Mouse (Mus musculus): Measurements from ENCODE around the gene Hbq1a. TPM values are rescaled to one million over a fixed set of nuclear protein-coding genes. Genes with fewer than 3 reads are reported as not detected.

The Hbq1a gene
- polyA plus RNA-seq, 1 experiment from 2014 or later: not detected

DNA sequence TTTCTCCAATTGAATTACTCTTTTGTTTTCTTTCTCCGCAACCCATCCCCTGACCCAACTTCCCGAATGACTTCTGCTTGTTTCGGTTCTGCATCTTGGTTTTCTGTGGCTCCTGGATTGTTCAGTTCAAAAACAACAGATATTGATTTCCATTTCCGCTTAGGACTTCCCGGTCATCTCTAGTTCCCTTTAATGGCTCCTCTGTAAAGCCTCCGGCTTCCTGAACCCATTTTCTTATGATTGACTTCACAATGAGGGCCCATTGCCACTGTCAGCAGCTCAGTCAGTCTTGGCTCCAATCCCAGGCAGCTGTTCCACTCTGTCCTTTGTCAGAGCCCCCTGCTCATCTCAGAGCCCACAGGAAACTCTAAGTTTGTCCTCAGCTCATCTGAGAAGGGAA lies 31.2 kb downstream of the Hbq1a start:
- Histone ChIP-seq H3K4me2 (replicated peaks; ENCODE audit: low read depth, low read length) (no peak overlapping the region), H3K9me3 (ENCODE audit: control insufficient read depth, low read length) (no peaks in the 10 kb centered on the region), H3K9ac (ENCODE audit: low read depth, low read length) (no peak overlapping the region), H3K27me3 (ENCODE audit: control insufficient read depth, insufficient read depth, low read length) (no peaks in the 10 kb centered on the region), H3K27ac (ENCODE audit: low read depth, low read length) (no peak overlapping the region), H3K4me1 (replicated peaks; ENCODE audit: control insufficient read depth, insufficient read depth, low read length) (0 out of 2 replicates have a peak, but pooled peaks cover 2% of the 10 kb centered on the region), H3K4me3 (ENCODE audit: low read depth, low read length) (no peak overlapping the region), H3K36me3 (ENCODE audit: control insufficient read depth, insufficient read depth, low read length) (no peaks in the 10 kb centered on the region)
- no peak for DNase-seq (ENCODE audit: low spot score)
- 54% methylated on average over 6 of the region's 6 CpGs for WGBS
- no peak for ATAC-seq (ENCODE audit: low FRiP score)

DNA sequence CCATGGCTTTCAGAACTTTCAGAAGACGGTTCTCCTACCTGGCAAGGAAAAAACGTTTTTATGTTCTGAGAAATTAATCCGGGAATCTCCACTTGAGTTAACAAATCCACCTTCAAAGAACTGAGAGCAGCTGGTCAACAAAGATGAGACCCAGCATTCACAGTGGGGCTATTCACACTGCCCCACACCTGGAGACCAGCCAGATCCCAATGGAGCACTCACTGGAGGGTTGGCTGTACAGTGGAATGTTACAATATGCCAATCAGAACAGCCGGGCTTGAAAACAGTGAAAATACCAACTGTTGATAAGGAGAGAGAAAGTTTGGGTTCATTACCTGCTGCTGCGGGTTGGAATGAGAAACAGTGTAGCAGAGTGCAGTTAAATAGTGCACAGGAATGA lies 32.0 kb downstream of the Hbq1a start:
- Histone ChIP-seq H3K27me3 (ENCODE audit: control insufficient read depth, insufficient read depth, low read length) (no peaks in the 10 kb centered on the region), H3K4me3 (ENCODE audit: low read depth, low read length) (no peak overlapping the region), H3K27ac (ENCODE audit: low read depth, low read length) (no peak overlapping the region), H3K9me3 (ENCODE audit: control insufficient read depth, low read length) (no peaks in the 10 kb centered on the region), H3K9ac (ENCODE audit: low read depth, low read length) (no peak overlapping the region), H3K36me3 (ENCODE audit: control insufficient read depth, insufficient read depth, low read length) (no peaks in the 10 kb centered on the region), H3K4me2 (replicated peaks; ENCODE audit: low read depth, low read length) (no peak overlapping the region), H3K4me1 (replicated peaks; ENCODE audit: control insufficient read depth, insufficient read depth, low read length) (0 out of 2 replicates have a peak, but pooled peaks cover 2% of the 10 kb centered on the region)
- DNase-seq (ENCODE audit: low spot score) (no peak), ATAC-seq (ENCODE audit: low FRiP score) (no peak)
- 74% methylated on average over 5 of the region's 5 CpGs for WGBS

DNA sequence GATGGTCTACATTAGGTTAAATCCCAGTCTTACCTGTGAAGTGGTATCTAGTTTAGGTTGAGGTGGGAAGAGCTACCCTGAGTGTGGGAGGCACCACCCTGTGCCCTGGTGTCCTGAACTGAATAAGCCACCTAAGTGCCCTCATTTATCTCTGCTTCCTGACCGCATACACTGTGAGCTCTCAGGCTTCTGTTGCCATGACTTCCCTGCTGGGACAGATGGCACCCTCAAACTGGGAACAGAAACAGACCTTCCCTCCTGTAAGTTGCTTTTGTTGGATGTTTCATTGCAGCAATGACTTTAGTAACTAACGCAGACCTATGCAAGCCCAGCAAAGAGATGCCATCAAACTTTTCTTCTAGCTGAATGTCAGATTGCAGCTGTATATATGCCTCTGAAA lies 33.4 kb downstream of the Hbq1a start:
- H3K9ac ChIP-seq (ENCODE audit: low read depth, low read length): no peak overlapping the region
- H3K27me3 ChIP-seq (ENCODE audit: control insufficient read depth, insufficient read depth, low read length): no peaks in the 10 kb centered on the region
- 0 out of 2 replicates have a peak, but pooled peaks cover 2% of the 10 kb centered on the region for H3K4me1 ChIP-seq (replicated peaks; ENCODE audit: control insufficient read depth, insufficient read depth, low read length)
- DNase-seq (ENCODE audit: low spot score): no peak
- no peak overlapping the region for H3K4me2 ChIP-seq (replicated peaks; ENCODE audit: low read depth, low read length)
- ATAC-seq (ENCODE audit: low FRiP score): no peak
- H3K27ac ChIP-seq (ENCODE audit: low read depth, low read length): no peak overlapping the region
- no peaks in the 10 kb centered on the region for H3K36me3 ChIP-seq (ENCODE audit: control insufficient read depth, insufficient read depth, low read length)
- H3K4me3 ChIP-seq (ENCODE audit: low read depth, low read length): no peak overlapping the region
- WGBS: 69% methylated on average over 2 of the region's 2 CpGs
- no peaks in the 10 kb centered on the region for H3K9me3 ChIP-seq (ENCODE audit: control insufficient read depth, low read length)

DNA sequence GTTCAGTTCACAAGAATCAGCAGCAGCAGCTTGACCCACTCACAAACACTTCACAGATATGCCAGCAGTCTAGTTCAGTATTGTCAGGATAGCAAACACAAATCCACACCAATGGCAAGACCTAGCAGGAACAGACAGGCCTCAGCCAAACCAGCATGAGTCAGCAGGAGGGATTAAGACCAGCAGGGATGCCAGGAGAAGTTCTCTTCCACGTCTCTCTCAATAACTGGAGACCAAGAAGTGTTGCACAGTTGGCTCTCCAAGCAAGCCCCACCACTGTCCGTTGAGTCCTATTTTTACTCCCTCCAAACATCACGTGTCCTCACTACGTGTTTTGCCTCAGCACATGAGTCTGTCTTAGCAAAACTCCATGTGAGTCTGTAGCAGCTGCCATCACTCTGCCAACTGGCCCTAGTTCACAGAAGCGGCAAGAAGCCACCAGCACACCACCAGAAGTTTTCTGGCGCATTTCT lies 36.6 kb downstream of the Hbq1a start:
- Histone ChIP-seq H3K9ac (ENCODE audit: low read depth, low read length) (no peak overlapping the region), H3K27ac (ENCODE audit: low read depth, low read length) (no peak overlapping the region), H3K36me3 (ENCODE audit: control insufficient read depth, insufficient read depth, low read length) (no peaks in the 10 kb centered on the region), H3K9me3 (ENCODE audit: control insufficient read depth, low read length) (no peaks in the 10 kb centered on the region), H3K4me3 (ENCODE audit: low read depth, low read length) (no peak overlapping the region), H3K4me1 (replicated peaks; ENCODE audit: control insufficient read depth, insufficient read depth, low read length) (no peaks in the 10 kb centered on the region), H3K4me2 (replicated peaks; ENCODE audit: low read depth, low read length) (no peak overlapping the region), H3K27me3 (ENCODE audit: control insufficient read depth, insufficient read depth, low read length) (no peaks in the 10 kb centered on the region)
- DNase-seq (ENCODE audit: low spot score) (no peak), ATAC-seq (ENCODE audit: low FRiP score) (no peak)
- 87% methylated on average over 6 of the region's 6 CpGs for WGBS

DNA sequence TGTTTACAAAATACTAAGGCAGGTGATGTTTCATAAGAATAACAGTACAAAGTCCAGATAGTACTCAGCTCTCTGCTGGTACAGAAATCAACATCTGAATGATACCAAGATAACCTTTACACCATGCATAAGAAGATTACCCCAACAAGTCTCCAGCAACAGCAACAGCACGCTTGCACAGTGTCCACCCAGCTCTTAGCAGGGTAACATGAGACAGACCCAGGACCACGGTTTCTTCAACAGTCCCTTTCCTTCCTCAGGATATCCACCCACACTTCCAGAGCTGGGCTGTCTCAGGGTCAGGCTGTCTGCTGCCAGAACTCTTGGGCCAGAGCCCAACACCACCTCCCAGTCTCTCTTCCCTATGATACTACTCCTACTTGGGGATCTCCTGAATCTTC lies 39.3 kb downstream of the Hbq1a start:
- H3K9ac ChIP-seq (ENCODE audit: low read depth, low read length): no peak overlapping the region
- no peaks in the 10 kb centered on the region for H3K9me3 ChIP-seq (ENCODE audit: control insufficient read depth, low read length)
- DNase-seq (ENCODE audit: low spot score) (no peak), ATAC-seq (ENCODE audit: low FRiP score) (no peak)
- no peaks in the 10 kb centered on the region for H3K27me3 ChIP-seq (ENCODE audit: control insufficient read depth, insufficient read depth, low read length)
- H3K27ac ChIP-seq (ENCODE audit: low read depth, low read length): no peak overlapping the region
- no peaks in the 10 kb centered on the region for H3K4me1 ChIP-seq (replicated peaks; ENCODE audit: control insufficient read depth, insufficient read depth, low read length)
- H3K4me2 ChIP-seq (replicated peaks; ENCODE audit: low read depth, low read length): no peak overlapping the region
- H3K36me3 ChIP-seq (ENCODE audit: control insufficient read depth, insufficient read depth, low read length): no peaks in the 10 kb centered on the region
- 72% methylated on average over 2 of the region's 2 CpGs for WGBS
- no peak overlapping the region for H3K4me3 ChIP-seq (ENCODE audit: low read depth, low read length)

DNA sequence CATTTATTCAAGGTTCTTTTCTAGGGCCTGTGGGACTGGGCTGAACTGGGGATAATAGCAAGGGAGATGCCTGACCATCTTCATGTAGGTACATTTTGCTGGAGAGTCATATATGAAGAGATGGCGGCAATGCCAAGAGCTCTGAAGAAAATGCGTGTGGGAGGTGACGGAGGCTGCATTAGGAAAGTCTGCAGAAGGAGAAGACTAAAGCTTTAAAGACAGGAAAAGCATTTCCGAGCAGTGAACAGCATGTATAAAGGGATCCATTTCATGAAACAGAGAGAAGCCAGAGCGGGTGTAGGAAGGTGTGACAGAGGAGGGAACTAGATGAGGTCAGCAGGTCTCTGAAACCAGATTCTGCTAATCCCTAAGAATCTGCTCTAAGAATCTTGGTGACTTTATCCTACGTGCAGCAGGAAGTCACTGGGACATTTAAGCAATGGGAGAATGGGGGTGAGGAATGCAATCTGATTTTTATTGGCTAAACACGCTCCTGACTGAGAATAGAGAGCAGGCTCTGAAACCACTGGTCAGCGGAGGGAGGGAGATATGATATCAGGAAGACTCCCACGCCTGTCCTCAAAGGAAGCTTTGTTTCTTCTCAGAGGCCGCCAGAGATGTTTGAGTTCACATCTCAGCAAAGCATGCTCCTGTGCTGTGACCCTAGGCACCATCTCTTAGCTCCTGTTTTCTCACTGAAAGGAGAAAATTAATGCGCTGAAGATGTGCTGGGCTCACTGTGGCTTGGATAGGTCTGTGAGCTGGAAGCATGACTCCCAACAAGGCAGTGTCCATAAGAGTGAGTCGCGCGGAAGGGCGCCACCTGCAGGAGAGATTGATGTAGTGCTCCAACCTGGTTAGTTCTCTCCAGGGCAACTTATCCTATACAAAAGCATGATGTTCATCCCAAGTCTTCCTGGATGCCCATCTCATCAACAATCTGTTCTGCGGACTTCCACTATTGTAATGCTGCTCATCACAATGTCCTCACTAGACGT lies 40.9 kb downstream of the Hbq1a start:
- no peak overlapping the region for H3K4me3 ChIP-seq (ENCODE audit: low read depth, low read length)
- H3K9ac ChIP-seq (ENCODE audit: low read depth, low read length): no peak overlapping the region
- H3K9me3 ChIP-seq (ENCODE audit: control insufficient read depth, low read length): no peaks in the 10 kb centered on the region
- DNase-seq (ENCODE audit: low spot score): peak; percentile 81
- no peaks in the 10 kb centered on the region for H3K36me3 ChIP-seq (ENCODE audit: control insufficient read depth, insufficient read depth, low read length)
- WGBS: 45% methylated on average over 17 of the region's 17 CpGs
- no peak overlapping the region for H3K27ac ChIP-seq (ENCODE audit: low read depth, low read length)
- no peaks in the 10 kb centered on the region for H3K4me1 ChIP-seq (replicated peaks; ENCODE audit: control insufficient read depth, insufficient read depth, low read length)
- H3K27me3 ChIP-seq (ENCODE audit: control insufficient read depth, insufficient read depth, low read length): no peaks in the 10 kb centered on the region
- no peak overlapping the region for H3K4me2 ChIP-seq (replicated peaks; ENCODE audit: low read depth, low read length)
- peak; percentile 59; the same call in 1 of the 2 replicates for ATAC-seq (ENCODE audit: low FRiP score)

DNA sequence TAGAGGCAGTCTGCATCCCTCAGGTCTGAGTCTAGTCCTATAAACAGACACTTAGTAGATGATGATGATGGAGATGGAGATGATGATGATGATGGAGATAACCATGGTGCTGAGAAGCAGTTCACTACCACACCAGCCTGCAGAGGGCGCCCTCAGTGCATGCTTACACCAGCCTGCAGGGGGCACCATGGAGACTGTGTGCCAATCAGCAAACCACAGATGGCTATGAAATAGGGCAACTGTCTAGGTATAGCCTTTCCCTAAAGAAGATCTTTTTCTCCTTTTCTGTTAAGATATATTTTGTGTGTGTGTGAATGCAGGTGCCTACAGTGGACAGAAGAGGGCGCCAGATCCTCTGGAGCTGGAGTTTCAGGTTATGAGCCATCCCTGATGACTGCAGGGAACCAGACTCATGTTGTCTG lies 42.9 kb downstream of the Hbq1a start:
- H3K36me3 ChIP-seq (ENCODE audit: control insufficient read depth, insufficient read depth, low read length): no peaks in the 10 kb centered on the region
- WGBS: 16% methylated on average over 2 of the region's 2 CpGs
- DNase-seq (ENCODE audit: low spot score): peak; percentile 58

DNA sequence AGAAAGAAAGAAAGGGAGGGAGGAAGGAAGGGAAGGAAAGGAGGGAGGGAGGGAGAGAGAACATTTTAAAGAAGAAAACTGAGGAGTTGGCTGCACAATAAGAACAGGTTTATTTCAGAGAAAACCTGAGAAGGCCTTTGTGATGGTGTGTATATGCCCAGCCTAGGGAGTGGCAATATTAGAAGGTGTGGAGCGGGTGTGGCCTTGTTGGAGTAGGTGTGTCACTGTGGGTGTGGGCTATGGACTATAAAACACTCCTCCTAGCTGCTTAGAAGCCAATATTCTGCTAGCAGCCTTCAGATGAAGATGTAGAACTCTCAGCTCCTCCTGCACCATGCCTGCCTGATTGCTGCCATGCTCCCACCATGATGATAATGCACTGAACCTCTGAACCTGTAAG lies 43.5 kb downstream of the Hbq1a start:
- ATAC-seq (ENCODE audit: low FRiP score): no peak
- 95% methylated on average over 1 of the region's 1 CpGs for WGBS

More for the DNA sequence above, 42.9 kb downstream of the Hbq1a start:
- no peaks in the 10 kb centered on the region for H3K9me3 ChIP-seq (ENCODE audit: control insufficient read depth, low read length)
- no peak for ATAC-seq (ENCODE audit: low FRiP score)
- no peaks in the 10 kb centered on the region for H3K27me3 ChIP-seq (ENCODE audit: control insufficient read depth, insufficient read depth, low read length)
- H3K4me2 ChIP-seq (replicated peaks; ENCODE audit: low read depth, low read length): no peak overlapping the region
- H3K4me1 ChIP-seq (replicated peaks; ENCODE audit: control insufficient read depth, insufficient read depth, low read length): peaks cover 5% of the 10 kb centered on the region; the same call in 1 of the 2 replicates
- no peak overlapping the region for H3K4me3 ChIP-seq (ENCODE audit: low read depth, low read length)
- H3K9ac ChIP-seq (ENCODE audit: low read depth, low read length): no peak overlapping the region
- H3K27ac ChIP-seq (ENCODE audit: low read depth, low read length): no peak overlapping the region

More for the DNA sequence above, 43.5 kb downstream of the Hbq1a start:
- Histone ChIP-seq H3K27ac (ENCODE audit: low read depth, low read length) (no peak overlapping the region), H3K36me3 (ENCODE audit: control insufficient read depth, insufficient read depth, low read length) (no peaks in the 10 kb centered on the region), H3K4me3 (ENCODE audit: low read depth, low read length) (no peak overlapping the region), H3K9me3 (ENCODE audit: control insufficient read depth, low read length) (no peaks in the 10 kb centered on the region), H3K9ac (ENCODE audit: low read depth, low read length) (no peak overlapping the region), H3K4me2 (replicated peaks; ENCODE audit: low read depth, low read length) (no peak overlapping the region), H3K4me1 (replicated peaks; ENCODE audit: control insufficient read depth, insufficient read depth, low read length) (peaks cover 5% of the 10 kb centered on the region; the same call in 1 of the 2 replicates), H3K27me3 (ENCODE audit: control insufficient read depth, insufficient read depth, low read length) (no peaks in the 10 kb centered on the region)
- DNase-seq (ENCODE audit: low spot score): no peak

Data from hindbrain, embryonic 11.5 days (tissue).